Mouse (Mus musculus): Measurements from ENCODE around the gene Cap2. TPM values are rescaled to one million over a fixed set of nuclear protein-coding genes. Genes with fewer than 3 reads are reported as not detected.

The Cap2 gene
- polyA plus RNA-seq, 1 experiment from 2014 or later, result 1.4 TPM

- no peak overlapping the region for H3K27ac ChIP-seq (ENCODE audit: low read length)
- no peak for ATAC-seq (ENCODE audit: low read depth)
- no peak overlapping the region for H3K4me3 ChIP-seq (ENCODE audit: low read depth, low read length)
- 64% methylated on average over 4 of the region's 4 CpGs for WGBS (ENCODE audit: insufficient replicate concordance)
- peaks cover 3% of the 10 kb centered on the region for H3K9me3 ChIP-seq (replicated peaks; ENCODE audit: control insufficient read depth, low read length)
- H3K4me2 ChIP-seq (ENCODE audit: low read depth, low read length), result no peak overlapping the region
- no peaks in the 10 kb centered on the region for H3K27me3 ChIP-seq (ENCODE audit: control insufficient read depth, insufficient read depth, low read depth, low read length)
- no peak overlapping the region for H3K9ac ChIP-seq (ENCODE audit: low read depth, low read length)
- no peaks in the 10 kb centered on the region for H3K4me1 ChIP-seq (ENCODE audit: control insufficient read depth, low read depth, low read length)
- no peaks in the 10 kb centered on the region for H3K36me3 ChIP-seq (ENCODE audit: control insufficient read depth, insufficient read depth)
Observed at GRCm38 (mm10) chr13:46642318-46642717, 140.7 kb downstream of the Cap2 start.

DNA sequence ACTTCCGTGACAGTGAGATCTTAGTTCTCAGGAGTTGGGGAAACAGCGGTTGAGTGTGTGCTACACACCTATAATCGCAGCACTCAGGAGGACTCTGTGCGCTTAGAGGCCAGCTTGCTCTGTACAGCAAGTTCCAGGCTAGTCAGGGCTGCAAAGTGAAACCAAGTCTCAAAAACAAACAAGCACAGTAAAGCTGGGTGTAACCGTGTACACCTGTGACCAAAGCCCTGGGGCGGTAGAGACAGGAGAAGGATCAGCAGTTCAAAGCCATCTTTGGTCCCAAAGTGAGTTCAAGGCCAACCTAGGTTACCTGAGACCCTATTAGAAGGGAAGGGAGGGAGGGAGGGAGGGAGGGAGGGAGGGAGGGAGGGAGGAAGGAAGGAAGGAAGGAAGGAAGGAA, 142.5 kb downstream of the Cap2 start:
- Histone ChIP-seq H3K4me1 (ENCODE audit: control insufficient read depth, low read depth, low read length) (no peaks in the 10 kb centered on the region), H3K9me3 (replicated peaks; ENCODE audit: control insufficient read depth, low read length) (peaks cover 3% of the 10 kb centered on the region), H3K27ac (ENCODE audit: low read length) (no peak overlapping the region), H3K4me2 (ENCODE audit: low read depth, low read length) (no peak overlapping the region), H3K4me3 (ENCODE audit: low read depth, low read length) (no peak overlapping the region), H3K36me3 (ENCODE audit: control insufficient read depth, insufficient read depth) (no peaks in the 10 kb centered on the region), H3K27me3 (ENCODE audit: control insufficient read depth, insufficient read depth, low read depth, low read length) (no peaks in the 10 kb centered on the region), H3K9ac (ENCODE audit: low read depth, low read length) (no peak overlapping the region)
- WGBS (ENCODE audit: insufficient replicate concordance), result 71% methylated on average over 6 of the region's 6 CpGs
- no peak for ATAC-seq (ENCODE audit: low read depth)

DNA sequence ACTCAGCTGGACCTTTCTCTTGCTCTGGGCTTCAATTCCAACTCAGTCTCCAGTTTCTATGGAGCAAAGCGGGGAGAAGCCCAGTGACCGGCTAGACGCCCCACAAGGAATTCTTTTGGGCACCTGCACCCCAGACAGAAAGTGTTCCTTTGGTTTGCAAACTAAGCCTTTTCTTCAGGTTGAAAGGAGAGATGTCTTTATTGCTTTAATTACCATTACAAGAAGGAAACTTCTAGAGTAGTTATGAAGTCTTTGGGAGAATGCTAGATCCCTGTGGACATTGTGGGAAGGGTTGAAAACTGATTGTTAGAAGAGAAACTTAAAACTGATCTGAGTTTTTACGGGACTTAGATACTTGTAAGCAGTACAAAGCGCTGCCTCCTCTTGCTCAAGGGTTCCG, 143.8 kb downstream of the Cap2 start:
- H3K4me2 ChIP-seq (ENCODE audit: low read depth, low read length), result no peak overlapping the region
- no peaks in the 10 kb centered on the region for H3K27me3 ChIP-seq (ENCODE audit: control insufficient read depth, insufficient read depth, low read depth, low read length)
- H3K4me1 ChIP-seq (ENCODE audit: control insufficient read depth, low read depth, low read length), result no peaks in the 10 kb centered on the region
- H3K27ac ChIP-seq (ENCODE audit: low read length), result no peak overlapping the region
- no peak for ATAC-seq (ENCODE audit: low read depth)
- peaks cover 3% of the 10 kb centered on the region for H3K9me3 ChIP-seq (replicated peaks; ENCODE audit: control insufficient read depth, low read length)
- no peak overlapping the region for H3K9ac ChIP-seq (ENCODE audit: low read depth, low read length)
- H3K36me3 ChIP-seq (ENCODE audit: control insufficient read depth, insufficient read depth), result no peaks in the 10 kb centered on the region
- no peak overlapping the region for H3K4me3 ChIP-seq (ENCODE audit: low read depth, low read length)
- 75% methylated on average over 6 of the region's 6 CpGs for WGBS (ENCODE audit: insufficient replicate concordance)

DNA sequence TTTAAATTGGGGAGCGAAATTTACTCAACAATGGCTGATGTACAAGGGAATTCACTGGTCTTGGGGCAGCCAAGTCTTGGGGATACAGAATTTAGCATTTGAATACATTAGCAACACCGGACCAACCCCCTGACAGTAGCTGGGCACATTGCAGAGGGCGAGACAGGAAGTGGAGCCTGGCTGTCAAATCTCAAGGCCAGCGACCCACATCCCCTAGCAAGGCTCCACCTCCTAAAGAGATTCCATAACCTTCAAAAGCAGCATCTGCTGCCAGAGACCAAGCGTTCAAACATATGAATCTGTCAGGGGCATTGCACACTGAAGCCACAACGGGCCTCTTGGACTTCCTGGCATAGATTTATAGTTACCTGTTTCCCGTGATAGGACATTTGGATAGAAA, 150.2 kb downstream of the Cap2 start:
- 44% methylated on average over 7 of the region's 7 CpGs for WGBS (ENCODE audit: insufficient replicate concordance)
- Histone ChIP-seq H3K9me3 (replicated peaks; ENCODE audit: control insufficient read depth, low read length) (no peaks in the 10 kb centered on the region), H3K4me2 (ENCODE audit: low read depth, low read length) (no peak overlapping the region), H3K9ac (ENCODE audit: low read depth, low read length) (no peak overlapping the region), H3K27me3 (ENCODE audit: control insufficient read depth, insufficient read depth, low read depth, low read length) (no peaks in the 10 kb centered on the region), H3K36me3 (ENCODE audit: control insufficient read depth, insufficient read depth) (no peaks in the 10 kb centered on the region), H3K4me1 (ENCODE audit: control insufficient read depth, low read depth, low read length) (no peaks in the 10 kb centered on the region), H3K4me3 (ENCODE audit: low read depth, low read length) (no peak overlapping the region), H3K27ac (ENCODE audit: low read length) (no peak overlapping the region)
- ATAC-seq (ENCODE audit: low read depth), result no peak

GRCm38 (mm10) chr13:46652671-46653070, 151.0 kb downstream of the Cap2 start:
- 68% methylated on average over 7 of the region's 7 CpGs for WGBS (ENCODE audit: insufficient replicate concordance)
- H3K9me3 ChIP-seq (replicated peaks; ENCODE audit: control insufficient read depth, low read length), result no peaks in the 10 kb centered on the region
- no peak for ATAC-seq (ENCODE audit: low read depth)
- no peak overlapping the region for H3K9ac ChIP-seq (ENCODE audit: low read depth, low read length)
- H3K27ac ChIP-seq (ENCODE audit: low read length), result no peak overlapping the region
- no peaks in the 10 kb centered on the region for H3K27me3 ChIP-seq (ENCODE audit: control insufficient read depth, insufficient read depth, low read depth, low read length)
- no peaks in the 10 kb centered on the region for H3K4me1 ChIP-seq (ENCODE audit: control insufficient read depth, low read depth, low read length)
- H3K4me3 ChIP-seq (ENCODE audit: low read depth, low read length), result no peak overlapping the region
- no peaks in the 10 kb centered on the region for H3K36me3 ChIP-seq (ENCODE audit: control insufficient read depth, insufficient read depth)
- no peak overlapping the region for H3K4me2 ChIP-seq (ENCODE audit: low read depth, low read length)

- Histone ChIP-seq H3K27me3 (ENCODE audit: control insufficient read depth, insufficient read depth, low read depth, low read length) (no peaks in the 10 kb centered on the region), H3K27ac (ENCODE audit: low read length) (no peak overlapping the region), H3K4me1 (ENCODE audit: control insufficient read depth, low read depth, low read length) (no peaks in the 10 kb centered on the region), H3K9me3 (replicated peaks; ENCODE audit: control insufficient read depth, low read length) (no peaks in the 10 kb centered on the region), H3K9ac (ENCODE audit: low read depth, low read length) (no peak overlapping the region), H3K4me3 (ENCODE audit: low read depth, low read length) (no peak overlapping the region), H3K36me3 (ENCODE audit: control insufficient read depth, insufficient read depth) (no peaks in the 10 kb centered on the region), H3K4me2 (ENCODE audit: low read depth, low read length) (no peak overlapping the region)
- 67% methylated on average over 4 of the region's 4 CpGs for WGBS (ENCODE audit: insufficient replicate concordance)
- no peak for ATAC-seq (ENCODE audit: low read depth)
Observed at GRCm38 (mm10) chr13:46653671-46654070, 152.0 kb downstream of the Cap2 start.

DNA sequence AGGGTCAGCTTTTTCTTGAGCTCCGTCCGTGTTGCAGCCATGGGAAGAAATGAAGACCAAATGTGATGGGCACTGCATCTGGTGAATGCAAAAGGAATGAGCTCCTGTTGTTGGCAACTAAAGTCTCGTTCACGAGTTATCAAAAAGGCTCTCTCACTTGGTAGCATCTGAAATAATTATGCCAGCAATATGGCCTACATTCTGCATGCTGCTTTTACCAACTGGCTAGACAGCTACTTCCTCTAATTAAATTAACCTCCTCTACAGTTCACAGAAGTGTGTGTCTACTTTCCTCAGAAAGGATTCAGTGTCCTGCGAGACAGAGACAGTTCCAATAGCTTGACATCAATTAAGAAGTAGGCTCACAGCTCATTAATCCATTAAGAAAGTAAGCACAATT, 152.9 kb downstream of the Cap2 start:
- Histone ChIP-seq H3K9me3 (replicated peaks; ENCODE audit: control insufficient read depth, low read length) (no peaks in the 10 kb centered on the region), H3K27ac (ENCODE audit: low read length) (no peak overlapping the region), H3K4me3 (ENCODE audit: low read depth, low read length) (no peak overlapping the region), H3K4me1 (ENCODE audit: control insufficient read depth, low read depth, low read length) (no peaks in the 10 kb centered on the region), H3K9ac (ENCODE audit: low read depth, low read length) (no peak overlapping the region), H3K4me2 (ENCODE audit: low read depth, low read length) (no peak overlapping the region), H3K27me3 (ENCODE audit: control insufficient read depth, insufficient read depth, low read depth, low read length) (no peaks in the 10 kb centered on the region), H3K36me3 (ENCODE audit: control insufficient read depth, insufficient read depth) (no peaks in the 10 kb centered on the region)
- 62% methylated on average over 5 of the region's 5 CpGs for WGBS (ENCODE audit: insufficient replicate concordance)
- no peak for ATAC-seq (ENCODE audit: low read depth)

DNA sequence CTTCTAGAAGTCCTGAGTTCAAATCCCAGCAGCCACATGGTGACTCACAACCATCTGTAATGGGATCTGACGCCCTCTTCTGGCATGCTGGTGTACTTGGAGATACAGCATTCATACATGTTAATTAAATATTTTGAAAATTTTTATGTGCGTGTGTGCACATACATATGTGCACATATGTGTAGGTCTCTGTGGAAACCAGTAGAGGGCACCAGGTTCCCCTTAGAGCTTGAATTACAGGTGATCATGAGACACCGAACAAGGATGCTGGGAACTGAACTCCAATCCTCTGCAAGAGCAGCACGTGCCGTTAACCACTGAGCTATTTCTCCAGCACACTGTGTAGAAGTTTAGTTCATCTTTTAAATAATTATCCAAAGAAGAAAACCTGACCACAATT, 157.6 kb downstream of the Cap2 start:
- Histone ChIP-seq H3K27ac (ENCODE audit: low read length) (no peak overlapping the region), H3K9me3 (replicated peaks; ENCODE audit: control insufficient read depth, low read length) (no peaks in the 10 kb centered on the region), H3K36me3 (ENCODE audit: control insufficient read depth, insufficient read depth) (no peaks in the 10 kb centered on the region), H3K4me3 (ENCODE audit: low read depth, low read length) (no peak overlapping the region), H3K27me3 (ENCODE audit: control insufficient read depth, insufficient read depth, low read depth, low read length) (no peaks in the 10 kb centered on the region), H3K4me1 (ENCODE audit: control insufficient read depth, low read depth, low read length) (no peaks in the 10 kb centered on the region), H3K4me2 (ENCODE audit: low read depth, low read length) (no peak overlapping the region), H3K9ac (ENCODE audit: low read depth, low read length) (no peak overlapping the region)
- ATAC-seq (ENCODE audit: low read depth), result no peak
- 69% methylated on average over 5 of the region's 5 CpGs for WGBS (ENCODE audit: insufficient replicate concordance)

- Histone ChIP-seq H3K4me1 (ENCODE audit: control insufficient read depth, low read depth, low read length) (no peaks in the 10 kb centered on the region), H3K9ac (ENCODE audit: low read depth, low read length) (no peak overlapping the region), H3K36me3 (ENCODE audit: control insufficient read depth, insufficient read depth) (no peaks in the 10 kb centered on the region), H3K27me3 (ENCODE audit: control insufficient read depth, insufficient read depth, low read depth, low read length) (no peaks in the 10 kb centered on the region), H3K4me3 (ENCODE audit: low read depth, low read length) (no peak overlapping the region), H3K27ac (ENCODE audit: low read length) (no peak overlapping the region), H3K9me3 (replicated peaks; ENCODE audit: control insufficient read depth, low read length) (no peaks in the 10 kb centered on the region), H3K4me2 (ENCODE audit: low read depth, low read length) (no peak overlapping the region)
- ATAC-seq (ENCODE audit: low read depth), result no peak
- WGBS (ENCODE audit: insufficient replicate concordance), result 32% methylated on average over 4 of the region's 4 CpGs
Observed at GRCm38 (mm10) chr13:46663461-46663964, 161.9 kb downstream of the Cap2 start.

Measured in liver, embryonic 16.5 days (tissue).